Mouse (Mus musculus) CD8-positive naive resting alpha-beta T cell, adult 2 months (primary cell): ENCODE measurements at regions not wholly inside any gene's neighbourhood (a gene's known extent, or its start where the extent isn't known, plus 50 kb on each side); places are given as distances from the start of the nearest gene placed in this dataset.

Experiments used
- DNase-seq, 2 experiments: peaks; one replicate each; pipeline ENCODE4 v3.0.0; 2022; ENCODE audit warnings: low read depth in 2 of 2, low spot score in 2 of 2

DNA sequence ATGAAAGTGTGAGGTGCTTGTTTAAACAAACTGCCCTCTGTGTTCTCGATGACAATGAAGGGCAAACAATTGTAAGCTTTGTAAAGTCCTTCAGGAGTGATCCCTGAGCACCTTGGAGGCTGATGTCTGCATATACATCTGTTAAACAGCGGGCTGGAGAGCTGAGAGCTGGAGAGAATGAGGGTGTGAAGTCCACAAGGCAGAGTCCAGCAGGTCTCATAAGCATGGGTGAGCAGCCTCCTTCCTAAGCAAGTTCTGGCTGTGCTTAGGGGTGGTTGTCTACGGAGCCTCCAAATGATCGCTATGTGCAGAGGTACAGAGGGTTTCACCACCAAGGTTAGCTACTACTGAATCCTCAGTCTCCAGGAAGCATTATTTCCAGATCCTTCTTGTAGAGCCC is 350.2 kb downstream of the Ankrd50 start:
- DNase-seq: no peak

DNA sequence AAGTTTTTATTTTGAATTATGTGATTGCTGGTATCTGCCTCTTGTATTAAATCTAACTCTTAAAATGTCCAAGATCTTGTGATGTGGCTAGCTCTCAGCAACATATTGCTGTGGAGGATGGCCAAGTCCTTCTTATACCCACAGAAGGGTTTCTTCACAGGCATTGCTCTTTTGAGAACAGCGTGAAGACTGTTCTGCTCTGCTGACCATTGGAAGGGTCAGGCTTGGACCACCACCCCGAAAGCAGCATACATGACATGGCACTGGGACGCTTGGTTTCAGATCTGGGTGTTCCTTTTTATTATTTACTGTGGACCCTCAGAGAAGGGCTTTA is 352.8 kb downstream of the Ankrd50 start:
- no peak for DNase-seq

DNA sequence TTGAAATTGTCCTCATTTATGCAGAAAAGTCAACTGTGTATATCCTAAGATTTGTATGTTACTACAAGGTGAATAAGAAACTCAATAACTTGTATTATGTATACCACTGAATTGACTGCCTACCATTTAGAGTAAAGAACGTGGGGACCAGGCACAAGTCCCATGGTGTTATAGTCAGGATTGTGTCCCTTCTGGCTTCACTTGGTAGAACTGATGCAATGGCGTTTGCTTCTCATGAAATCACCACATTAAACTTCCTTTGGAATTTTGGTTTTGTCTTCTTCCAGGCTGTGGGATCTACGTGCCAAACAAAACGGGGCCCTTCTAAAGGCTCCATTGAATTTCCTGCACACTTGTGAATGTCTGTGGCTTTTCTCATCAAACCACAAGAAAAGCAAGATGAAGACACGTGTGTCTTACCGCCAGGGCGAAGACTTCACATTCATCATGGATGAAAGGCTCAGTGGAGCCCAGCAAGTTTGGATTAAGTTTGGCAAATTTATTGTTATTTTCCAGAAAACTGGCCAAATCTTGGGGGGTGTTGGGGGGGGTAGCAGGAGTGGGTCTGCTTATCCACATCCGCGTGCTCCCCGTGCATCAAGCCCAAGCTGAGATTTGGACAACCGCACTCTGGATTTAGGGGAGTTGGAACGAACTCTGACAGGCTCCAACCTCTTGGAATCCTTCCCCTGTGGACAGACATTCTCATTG is 353.3 kb downstream of the Ankrd50 start:
- no peak for DNase-seq

DNA sequence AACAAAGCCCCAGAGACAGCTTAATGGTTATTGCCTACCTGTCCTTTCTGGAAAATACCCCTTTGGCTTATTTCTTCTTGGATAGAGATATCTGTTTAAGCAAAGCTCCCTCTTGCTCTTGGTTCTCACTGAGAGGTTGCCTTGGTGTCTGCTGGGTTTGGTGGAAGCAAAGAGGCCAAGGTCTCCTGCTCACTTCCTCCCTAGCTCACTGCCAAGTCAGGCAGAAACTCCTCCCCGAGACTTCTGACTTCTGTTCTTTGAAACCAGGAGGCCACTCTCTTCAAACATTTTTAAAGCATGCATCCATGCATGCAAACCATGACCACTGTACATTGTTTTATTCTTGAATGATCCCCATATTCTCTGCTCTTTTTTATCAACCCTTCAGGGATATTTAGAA is 354.6 kb downstream of the Ankrd50 start:
- DNase-seq: no peak

DNA sequence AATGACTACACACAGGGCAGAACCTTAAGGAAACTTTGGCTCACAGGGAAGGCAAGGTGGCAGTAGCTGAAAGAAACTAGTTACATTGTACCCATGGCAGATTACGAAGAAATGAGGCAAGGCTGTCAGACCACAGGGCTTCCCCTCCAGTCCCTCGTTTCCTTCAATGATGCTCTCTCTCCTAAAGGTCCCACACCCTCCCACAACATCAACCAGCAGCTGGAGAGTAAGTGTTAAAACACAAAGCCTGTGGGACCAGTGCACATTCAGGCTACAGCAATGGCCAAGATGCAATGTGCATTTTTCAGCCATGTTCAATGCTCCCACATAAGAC is 355.5 kb downstream of the Ankrd50 start:
- DNase-seq: no peak

DNA sequence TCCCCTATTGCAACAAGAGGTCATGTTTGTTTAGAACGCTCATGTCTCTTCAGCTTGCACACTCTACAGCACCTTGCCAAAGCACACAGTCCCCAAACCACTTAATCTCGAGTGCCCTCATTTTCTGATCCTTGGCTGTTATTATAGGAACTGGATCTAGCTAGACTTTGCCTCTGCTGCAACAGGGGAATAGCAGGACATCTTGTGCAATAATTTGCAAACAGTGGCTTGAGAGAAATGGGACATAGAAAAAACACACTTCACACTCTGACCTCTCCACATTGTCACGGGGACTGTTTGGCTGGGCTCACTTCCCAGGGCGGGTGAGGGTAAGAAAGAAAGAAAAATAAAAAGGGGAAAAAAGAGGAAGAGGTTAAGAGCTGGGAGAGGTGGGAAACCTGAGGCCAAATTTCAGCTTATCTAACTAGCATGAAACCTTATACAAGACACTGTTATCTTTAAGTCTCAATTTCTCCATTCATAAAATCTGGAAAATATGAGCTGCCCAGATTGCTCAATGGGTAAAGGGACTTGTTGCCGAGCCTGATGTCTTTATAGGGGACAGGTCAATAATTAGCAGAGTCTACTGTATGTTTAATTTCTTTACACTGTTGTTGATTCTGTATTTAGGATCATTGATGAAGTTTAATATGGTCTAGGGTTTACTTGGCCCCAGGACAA is 356.0 kb downstream of the Ankrd50 start:
- no peak for DNase-seq

DNA sequence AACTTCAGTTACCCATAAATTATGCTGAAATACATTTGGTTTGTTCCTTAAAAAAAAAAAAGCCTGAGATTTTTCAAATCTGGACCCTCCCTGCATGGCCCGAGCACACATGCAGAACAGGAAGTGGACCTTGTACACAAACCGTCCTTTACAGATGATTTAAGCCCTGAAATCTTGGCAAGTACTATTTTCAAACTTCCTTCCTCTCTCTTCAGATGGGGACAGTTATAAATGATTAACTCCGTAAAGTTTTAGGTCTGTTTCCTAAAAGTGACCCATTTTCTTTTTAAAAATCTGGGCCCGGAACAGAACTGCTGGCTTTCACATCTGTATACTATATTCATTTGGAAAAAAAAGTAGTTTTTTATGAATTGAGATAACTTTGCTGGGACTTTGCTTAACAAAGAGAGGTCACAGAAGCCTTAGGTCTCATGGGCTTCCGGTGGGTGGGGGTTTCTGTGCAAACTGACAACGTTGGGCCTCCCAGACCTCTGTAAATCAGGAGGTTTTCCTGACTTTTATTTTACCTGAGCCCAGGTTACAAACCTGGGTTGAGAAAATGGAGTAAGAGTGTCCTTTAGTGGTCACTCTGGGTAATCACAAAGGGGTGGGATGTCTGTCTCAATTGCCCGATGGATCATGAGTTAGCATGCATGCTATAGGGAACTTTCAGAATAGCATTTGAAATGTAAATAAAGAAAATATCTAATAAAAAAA is 368.4 kb downstream of the Ankrd50 start:
- no peak for DNase-seq

DNA sequence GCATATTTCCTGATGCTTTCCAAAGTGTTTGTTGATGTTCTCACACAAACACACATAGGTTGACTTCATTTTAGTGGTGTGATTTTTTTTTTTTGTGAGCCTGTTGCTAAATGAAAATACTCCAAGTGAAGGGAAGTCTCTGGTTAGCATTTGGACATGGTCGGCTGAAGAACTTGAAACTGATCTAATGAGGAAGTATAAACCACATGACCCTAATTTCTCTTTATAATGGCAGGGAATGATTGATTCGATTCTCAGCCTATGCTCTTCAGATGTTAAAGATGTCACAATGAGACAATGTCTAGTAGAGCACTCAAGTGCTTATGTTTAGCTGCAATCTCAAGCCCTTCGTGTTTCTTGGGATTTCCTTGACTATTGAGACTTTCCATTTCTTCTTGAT is 372.1 kb downstream of the Ankrd50 start:
- no peak for DNase-seq

DNA sequence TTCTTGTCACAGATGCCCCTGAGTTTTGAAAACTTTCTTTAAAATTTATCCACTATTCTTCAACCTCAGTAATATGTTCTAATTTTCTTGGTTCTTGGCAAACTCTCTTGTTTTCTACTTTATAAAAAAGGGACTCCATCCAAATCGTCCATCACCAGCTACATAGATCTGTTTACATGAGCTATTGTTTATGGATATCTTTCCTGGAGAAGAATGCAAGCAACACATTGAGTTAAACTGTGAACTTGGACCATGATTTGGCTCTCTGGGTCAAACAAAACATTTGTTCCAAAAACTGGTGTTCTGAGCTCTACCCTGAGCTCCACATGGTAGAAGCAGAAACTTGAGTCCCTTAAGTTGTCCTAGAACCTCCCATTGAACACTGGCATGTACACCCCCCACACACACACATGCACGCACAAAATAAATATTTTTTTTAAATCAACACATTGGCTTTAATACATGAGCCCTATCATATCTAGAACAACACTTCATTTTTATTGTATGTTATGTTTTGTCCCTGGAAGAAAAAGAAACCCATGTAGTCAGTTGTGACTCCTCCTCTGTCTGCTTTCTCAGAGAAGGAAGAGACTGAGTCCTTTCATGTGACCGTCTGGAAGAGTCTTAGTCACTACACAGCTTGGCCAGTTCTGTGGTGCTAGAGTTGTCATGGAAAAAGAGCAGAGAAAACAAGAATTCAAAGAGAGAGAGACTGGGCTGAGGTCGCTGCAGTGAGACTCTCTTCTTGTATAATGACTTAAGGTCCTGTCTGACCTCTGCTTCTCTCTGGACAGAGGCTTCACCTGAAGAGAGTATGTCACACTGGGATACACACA is 379.4 kb downstream of the Ankrd50 start:
- DNase-seq: no peak

DNA sequence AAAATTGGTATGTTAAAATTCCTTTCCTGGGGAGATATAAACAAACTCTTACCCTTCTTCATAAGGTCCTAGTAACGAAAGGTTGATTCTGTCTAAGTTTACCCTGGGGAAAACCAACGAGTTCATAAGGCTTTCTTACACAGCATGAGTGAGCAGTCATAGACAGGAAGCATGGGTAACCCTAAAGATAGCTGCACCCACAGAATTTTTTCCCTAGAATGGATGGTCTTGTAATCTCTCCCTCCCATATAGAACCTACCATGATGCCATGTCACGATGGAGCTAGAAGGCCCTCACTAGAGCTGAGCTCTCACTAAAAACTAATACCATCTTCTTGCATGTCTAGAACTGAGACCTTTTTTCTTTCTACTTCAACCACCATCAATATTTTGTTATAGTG is 380.1 kb upstream of the Gm5148 start:
- no peak for DNase-seq

DNA sequence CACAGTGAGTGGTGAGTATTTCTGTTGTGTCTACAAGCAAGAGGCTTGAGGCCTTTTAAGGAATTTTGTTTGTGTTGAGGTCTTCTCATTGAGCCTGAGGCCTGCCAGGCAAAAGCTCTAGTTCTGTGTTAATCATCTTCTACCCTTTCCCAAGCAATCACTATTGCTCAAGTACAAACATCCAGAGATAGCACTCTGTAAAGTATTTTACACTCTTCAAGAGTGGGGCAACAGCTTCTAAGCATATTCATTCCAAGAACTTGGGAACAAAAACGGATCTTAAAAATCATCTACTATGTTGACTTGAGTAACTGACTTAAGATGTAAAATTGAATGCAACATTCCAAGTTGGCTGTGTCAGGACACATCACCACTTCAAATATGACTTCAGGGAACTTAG is 378.7 kb upstream of the Gm5148 start:
- DNase-seq: no peak

DNA sequence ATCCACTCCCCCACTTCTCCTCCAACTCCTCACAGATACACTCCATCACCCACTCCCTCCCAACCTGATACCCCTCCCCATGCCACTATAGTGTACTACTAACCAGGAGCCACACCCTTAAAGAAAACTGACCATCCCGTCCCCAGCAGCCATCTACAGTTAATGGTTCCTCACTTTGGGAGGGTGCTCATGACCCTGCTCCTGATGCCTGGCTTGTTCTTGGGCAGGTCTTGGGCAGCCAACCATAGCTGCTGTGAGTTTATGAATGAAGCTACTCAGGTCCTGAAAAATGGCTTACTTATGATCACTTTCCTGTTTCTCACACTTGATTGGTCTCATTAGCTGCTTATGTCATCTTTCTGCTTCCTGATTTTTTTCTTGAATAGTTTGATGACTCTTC is 377.9 kb upstream of the Gm5148 start:
- no peak for DNase-seq

DNA sequence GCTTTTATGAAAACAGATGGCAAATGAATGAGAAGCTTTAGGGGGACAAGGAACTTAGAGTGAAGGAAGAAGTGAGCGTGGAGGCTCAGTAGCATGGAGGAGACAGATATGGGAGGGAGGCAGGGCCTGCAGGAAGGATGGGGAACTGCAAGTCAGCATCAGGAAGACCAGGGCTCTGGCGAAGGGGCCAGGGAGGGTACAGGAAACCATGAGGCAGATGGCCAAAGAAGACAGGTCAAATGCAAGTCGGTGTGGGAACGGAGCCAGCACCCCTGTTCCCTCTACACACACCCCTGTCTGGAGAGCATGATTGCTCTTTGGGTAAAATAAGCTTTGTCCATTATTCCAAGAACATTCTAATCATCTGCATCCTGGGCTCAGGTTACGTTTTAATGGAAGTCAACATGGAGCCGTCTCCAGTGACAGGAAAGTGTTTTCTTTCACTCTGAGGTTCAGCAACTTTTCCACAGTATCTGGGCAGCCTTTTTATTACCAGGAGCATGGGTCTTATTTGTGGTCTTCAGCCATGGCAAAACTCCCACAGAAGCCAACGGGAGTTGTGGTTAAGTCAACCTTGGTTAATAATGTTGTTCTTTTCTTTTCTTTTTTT is 370.2 kb upstream of the Gm5148 start:
- DNase-seq: no peak

DNA sequence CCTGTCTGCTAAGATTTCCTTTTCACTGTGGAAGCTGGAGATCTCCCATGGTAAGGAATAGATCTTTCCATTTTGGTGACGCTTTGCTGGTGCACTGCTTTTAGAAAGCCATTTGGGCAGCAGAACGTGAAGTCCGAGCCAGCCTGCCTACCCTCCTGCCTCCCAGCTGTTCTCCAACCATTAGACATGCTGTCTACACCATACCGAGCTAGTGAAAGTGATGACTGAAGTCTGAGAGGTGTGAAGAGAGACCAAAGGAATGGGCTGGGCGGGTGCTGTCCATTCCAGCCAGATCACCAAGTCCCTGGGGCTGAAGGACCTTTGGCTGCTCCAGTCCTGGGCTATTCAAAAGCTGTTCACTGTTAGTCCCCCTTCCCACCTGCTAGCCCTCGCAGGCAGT is 360.3 kb upstream of the Gm5148 start:
- DNase-seq: no peak

DNA sequence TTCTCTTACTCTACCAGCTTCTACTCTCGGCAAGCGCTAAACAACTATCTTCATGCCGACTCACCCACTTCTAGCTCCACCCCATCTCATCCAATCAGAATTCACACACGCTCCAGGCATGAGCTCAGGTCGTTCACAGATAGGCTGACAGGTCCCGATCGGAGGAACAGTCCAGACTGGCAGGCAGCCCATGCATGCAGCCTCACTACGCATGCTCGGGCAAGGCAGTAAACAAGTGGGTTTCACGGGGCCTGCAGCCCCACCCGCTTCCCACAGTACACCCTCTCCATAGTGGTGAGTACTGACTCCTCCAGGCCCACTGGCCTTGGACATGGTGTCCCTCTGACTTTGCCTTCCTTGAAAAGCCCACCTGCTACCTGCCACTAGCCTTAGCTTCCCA is 358.1 kb upstream of the Gm5148 start:
- no peak for DNase-seq

DNA sequence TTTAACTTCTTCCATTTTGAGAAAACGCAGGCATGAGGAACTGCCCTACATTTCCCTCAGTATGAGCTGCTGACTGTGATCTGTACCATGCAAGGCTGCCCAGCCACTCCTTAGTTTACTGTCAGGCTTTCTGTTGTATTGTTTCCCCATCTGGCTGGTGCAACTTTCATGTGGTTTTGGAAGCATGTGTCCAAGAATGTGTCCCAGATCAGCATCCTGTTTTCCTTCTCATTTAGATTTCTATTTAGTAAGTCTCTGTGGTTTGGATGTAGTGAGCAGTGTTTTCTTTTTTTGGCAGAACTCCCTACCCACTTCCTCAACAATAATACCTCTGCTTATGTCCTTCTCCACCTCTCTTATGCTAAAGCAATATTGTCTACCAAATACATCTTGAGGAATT is 352.5 kb upstream of the Gm5148 start:
- no peak for DNase-seq

DNA sequence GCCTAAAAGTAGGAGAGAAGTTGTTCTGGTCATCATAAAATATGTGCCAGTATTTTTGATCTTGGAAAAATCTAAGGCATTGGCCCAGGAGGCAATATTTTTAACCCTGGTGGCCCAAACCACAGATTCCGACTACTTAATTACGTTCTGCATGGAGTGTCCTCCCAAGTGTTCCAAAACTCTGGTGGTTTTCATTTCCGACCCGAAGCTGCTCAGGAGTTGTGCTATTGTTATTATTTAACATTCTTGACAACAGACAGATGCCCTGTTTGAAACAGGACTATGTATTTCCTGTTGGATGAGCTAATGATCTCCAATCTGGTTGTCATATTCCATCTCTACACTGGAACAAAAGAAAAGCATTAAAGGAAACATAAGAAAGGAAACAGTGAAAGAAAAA is 349.7 kb upstream of the Gm5148 start:
- no peak for DNase-seq

DNA sequence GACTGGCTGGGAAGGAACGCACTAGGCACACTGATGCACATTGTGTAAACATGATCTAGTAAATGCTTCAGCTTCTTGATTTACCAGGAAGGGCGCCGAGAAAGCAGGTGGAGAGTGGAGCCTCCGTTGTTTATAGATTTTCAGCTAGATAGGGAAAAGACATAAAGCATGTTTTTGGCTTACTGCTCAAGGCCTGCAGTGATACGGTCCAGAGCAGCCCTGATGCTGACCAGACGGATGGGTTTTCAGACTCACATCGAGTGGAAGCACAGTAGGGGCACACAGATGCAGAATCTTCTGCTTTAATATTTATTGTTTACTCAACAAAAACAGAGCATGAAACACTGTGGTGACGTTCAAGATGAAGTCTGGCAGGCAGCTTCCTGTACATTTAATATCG is 331.3 kb upstream of the Gm5148 start:
- DNase-seq: no peak

DNA sequence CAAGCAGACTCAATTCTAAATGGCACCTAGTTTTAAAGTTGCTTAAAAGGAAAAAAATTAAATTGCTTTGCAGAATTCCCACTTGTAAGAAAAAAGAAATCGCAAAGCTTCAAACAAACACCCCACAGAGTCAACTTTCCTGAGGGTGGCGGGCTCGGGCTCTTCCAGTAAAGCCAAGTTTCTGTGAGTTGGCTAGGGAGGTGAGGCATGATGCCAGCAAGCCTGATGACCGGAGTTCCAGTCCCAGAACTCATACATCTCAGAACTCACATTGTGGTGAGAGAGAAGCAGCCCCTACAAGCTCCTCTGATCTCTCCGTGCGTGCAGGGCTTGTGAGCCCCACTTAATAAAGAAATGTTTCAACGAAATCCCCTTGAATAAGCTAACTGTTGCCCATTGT is 328.7 kb upstream of the Gm5148 start:
- DNase-seq: no peak

DNA sequence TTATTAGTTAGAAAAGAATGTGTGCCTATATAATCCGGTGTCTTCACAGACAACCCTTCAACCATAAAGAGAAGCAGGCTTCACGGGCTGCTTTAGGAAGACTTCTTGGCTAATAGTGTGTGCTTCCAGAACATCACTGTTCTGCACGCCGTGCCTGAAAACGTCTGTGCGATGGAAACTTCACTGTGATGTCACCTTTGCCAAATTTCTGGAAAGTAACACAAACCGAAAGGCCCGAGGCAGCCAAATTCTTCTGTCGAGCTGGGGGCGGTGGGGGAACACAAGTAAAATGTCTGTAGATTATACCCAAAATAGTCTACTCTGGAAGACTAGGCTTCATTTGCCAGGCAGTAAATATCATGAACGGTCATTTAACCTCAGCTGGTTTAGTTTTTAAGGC is 327.5 kb upstream of the Gm5148 start:
- no peak for DNase-seq

DNA sequence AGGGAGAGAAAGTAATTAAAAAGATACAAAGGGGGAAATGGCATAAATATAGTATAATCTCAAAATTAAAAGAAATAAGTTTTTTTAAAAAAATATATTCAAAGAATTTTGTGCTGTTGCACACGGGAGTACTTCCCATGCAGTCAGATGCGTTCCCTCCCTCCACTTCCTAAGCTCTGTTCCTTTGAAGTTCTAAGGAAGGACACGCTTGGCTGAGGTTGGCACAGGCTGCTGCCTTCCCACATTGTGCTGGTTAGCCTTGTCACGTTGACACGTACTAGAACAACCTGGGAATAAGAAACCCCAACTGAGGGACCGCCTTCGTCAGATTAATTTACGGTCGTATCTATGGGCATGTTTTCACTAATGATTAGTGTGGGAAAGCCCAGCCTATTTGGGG is 326.6 kb upstream of the Gm5148 start:
- no peak for DNase-seq

DNA sequence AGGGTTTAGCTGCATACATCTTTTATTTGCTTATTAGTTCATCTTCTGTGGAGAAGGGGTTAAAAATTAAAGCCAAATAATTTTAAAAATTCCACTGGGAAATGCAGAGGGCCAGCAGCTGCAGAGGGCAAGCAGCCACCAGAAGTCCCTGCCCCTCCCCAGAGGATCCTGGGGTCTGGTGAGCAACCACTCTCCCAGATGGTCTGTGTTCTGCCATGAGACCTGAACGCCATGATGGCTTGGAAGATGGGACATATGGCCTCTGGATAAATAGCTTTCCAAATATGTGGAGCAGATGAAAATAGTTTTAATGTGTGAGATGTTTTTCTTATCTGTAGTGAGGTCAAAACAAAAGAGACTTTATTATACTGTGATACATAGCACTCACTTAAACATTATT is 326.1 kb upstream of the Gm5148 start:
- no peak for DNase-seq
